Mouse (Mus musculus) neutrophil, adult 59 days (primary cell): Measurements from ENCODE around the gene Lrrc46. TPM values are rescaled to one million over a fixed set of nuclear protein-coding genes. Genes with fewer than 3 reads are reported as not detected.

Experiments
- total RNA-seq, 2 experiments: library from RNA; stranded (reverse); gene quantifications; 1 replicate in 1 of 2; 2 replicates in 1 of 2; pipeline ENCODE4 v1.2.4; 2023

Gene Lrrc46
- total RNA-seq, result under 1 TPM; 0.27 to 0.57 TPM

DNA sequence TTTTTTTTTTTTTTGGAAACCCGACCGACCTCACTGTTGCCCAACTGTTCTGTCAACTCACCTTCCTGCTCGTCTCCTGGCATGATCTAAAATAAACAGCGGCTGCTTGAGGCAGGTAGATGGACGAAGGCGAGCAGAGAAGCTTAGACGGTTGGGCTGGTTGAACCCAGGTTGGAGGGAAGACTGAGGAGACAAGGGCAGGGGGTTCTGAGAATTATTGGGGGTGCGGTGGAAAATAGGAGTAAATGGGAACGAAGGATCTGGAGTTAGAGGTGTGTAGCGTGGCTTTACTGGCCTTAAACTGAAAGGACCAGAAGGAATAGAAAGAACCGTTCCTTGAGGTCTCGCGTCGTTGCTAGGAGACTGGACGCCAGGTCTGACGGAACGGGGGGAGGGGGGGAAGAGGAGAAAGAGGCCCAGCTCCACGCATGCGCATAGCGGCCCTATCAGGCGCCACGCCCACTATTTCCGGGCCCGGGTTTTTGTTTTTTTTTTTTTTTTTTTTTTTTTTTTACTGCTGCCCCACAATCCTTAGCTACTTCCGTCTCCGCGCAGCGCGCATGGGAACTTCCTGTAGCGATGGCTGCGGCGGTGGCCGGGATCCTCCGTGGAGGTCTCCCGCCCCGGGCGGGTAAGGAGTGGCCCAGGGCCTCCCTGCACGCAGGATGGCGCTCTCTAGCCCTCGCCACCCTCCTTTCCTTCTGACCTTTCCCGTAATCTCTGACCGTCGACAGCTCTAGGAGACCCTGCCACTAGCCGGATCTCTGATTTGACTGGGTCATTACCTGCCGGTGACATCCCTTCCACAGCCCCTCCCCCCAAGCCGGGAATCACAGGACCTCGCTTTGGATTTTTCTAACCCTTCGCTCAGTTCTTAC, at the start of gene Lrrc46, which contains the start of gene Mrpl10:
Gene Lrrc46 (minus strand): TSS at position 386 of the 878 bp plus-strand sequence.
Gene Mrpl10 (plus strand): TSS at position 539 of the 878 bp plus-strand sequence.

DNA sequence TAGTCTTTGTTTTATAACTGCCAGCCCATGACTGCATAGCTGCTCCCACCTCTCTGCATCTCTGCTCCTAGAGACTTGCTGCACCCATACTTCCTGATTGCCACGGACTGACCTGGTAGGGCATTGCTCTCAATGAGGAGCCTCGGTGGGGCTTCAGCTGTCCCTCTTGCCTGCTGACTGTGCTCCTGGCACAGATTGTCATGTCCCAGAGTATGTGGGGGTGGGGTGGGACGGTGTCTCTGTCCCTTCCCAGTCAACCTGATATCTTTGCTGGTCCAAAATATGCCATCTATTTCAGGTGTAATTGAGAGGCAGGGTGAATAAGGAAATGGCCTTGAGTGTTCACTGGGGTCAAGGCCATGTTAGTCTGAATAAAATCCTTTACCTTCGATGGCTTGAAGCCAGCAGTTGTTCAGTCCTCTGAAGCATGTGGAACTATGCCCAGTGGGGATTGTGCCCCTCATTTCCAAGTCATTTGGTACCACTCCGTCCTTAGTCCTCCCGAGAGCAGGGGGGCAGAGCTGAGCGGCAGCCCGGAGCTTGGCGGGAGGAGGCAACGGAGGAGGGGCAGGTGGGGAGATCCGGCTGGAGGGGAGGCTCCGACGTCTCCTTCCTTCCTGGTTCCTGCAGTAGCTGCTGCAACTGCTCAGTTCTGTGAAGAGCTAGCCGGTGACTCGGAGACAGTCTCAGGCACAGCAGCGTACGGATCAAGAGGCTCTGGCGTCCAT, 9.2 kb upstream of the Lrrc46 start, which contains the start of gene Osbpl7:
Gene Osbpl7 (plus strand): TSS at position 413 of the 728 bp plus-strand sequence.

DNA sequence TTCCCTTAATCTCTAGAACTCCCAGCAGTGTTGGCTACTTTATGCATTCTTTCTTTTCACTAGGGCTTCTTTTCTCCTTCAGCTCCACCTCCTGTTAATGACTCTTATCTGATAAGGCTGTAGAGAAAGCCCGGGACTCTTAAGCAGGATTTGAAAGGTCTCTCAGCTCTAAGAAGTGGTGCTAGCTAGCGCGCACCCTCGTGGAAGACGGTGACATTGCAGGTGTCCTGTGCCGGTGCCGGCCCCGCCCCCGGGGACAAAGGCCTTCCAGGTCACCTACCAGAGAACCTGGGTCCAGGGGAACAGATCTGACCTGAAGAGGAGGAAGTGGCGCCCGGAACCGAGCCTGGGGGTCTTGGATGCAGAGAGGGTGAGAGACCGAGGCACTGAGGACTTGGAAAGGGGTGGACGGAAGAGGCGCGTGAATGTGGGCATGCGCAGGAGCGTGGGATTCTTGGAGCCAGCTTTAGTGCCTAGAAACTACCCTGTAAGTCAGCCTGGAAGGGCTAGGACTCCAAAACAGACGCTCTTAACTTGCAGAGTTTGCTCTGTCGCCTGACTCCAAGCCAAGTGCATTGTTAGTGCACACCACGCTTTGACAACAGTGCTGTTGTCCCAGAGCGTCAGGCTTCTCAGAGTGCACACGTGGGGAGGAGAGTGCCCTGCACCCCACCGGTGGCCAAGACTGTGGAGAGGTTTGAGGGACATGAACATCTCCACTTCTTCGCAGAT, 11.4 kb downstream of the Lrrc46 start, which contains the start of gene Scrn2:
Gene Scrn2 (plus strand): TSS at position 253 of the 732 bp plus-strand sequence.

DNA sequence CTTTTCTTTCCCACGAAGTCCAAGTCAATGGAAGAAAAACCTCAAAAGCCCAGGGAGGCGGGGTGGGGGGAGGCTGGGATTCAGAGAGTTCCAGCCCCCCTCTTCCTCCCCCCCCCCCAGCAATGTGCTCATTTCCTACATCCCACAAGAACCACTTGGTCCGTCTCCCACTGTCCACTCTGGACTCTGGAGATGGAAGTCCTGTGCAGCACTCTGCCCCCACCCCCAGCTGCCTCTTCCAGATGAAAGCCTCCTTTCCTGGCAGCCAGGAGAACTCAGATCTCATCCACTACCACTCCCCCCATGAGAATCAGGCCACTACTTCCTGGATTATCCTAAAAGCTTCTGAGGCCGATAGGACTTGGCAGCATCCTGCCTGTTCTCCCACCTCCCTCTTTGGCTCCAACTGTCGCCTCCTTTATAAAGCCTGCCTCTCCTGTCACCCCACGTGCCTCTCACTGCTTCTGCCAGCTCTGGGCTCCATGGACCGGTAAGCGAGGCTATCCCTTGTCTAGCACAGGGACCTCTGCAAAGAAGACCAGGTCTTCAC, 28.0 kb downstream of the Lrrc46 start, which contains the start of gene Sp6:
Gene Sp6 (plus strand): TSS at position 274 of the 550 bp plus-strand sequence.

Other genes starting within 250 kb of the Lrrc46 start
- gene Nfe2l1, start 211.4 kb downstream of the Lrrc46 start, total RNA-seq, result 10 to 100 TPM; 38.8 to 48.5 TPM
- gene Copz2, start 191.5 kb downstream of the Lrrc46 start, total RNA-seq, result under 1 TPM; 0.49 to 0.91 TPM
- 10 to 100 TPM; 33.4 to 50.9 TPM for gene Cdk5rap3, start 124.9 kb downstream of the Lrrc46 start, total RNA-seq
- under 1 TPM in 1 of 2 experiments, not detected in 1; 0.24 TPM for gene Prr15l, start 113.3 kb downstream of the Lrrc46 start, total RNA-seq
- gene Pnpo, start 97.4 kb downstream of the Lrrc46 start, total RNA-seq, result 10 to 100 TPM; 13.4 to 15.7 TPM
- gene Sp2, start 58.4 kb downstream of the Lrrc46 start, total RNA-seq, result 10 to 100 TPM; 31.3 to 40.5 TPM
- gene Sp6, start 28.0 kb downstream of the Lrrc46 start, total RNA-seq, result not detected
- 1 to 10 TPM; 1.9 to 2.3 TPM for gene Scrn2, start 11.5 kb downstream of the Lrrc46 start, total RNA-seq
- gene Mrpl10, start 153 bp upstream of the Lrrc46 start, total RNA-seq, result 10 to 100 TPM; 39.9 to 44.8 TPM
- 10 to 100 TPM; 20.9 to 21.4 TPM for gene Osbpl7, start 9.2 kb upstream of the Lrrc46 start, total RNA-seq
- under 1 TPM in 1 of 2 experiments, not detected in 1; 0.13 TPM for gene Tbx21, start 73.9 kb upstream of the Lrrc46 start, total RNA-seq
- 10 to 100 TPM; 34.7 to 51.1 TPM for gene Tbkbp1, start 110.1 kb upstream of the Lrrc46 start, total RNA-seq
- gene Kpnb1, start 146.5 kb upstream of the Lrrc46 start, total RNA-seq, result 100 to 1,000 TPM in 1 of 2 experiments, 10 to 100 TPM in 1; 95.5 to 111 TPM
- gene Npepps, start 239.2 kb upstream of the Lrrc46 start, total RNA-seq, result 100 to 1,000 TPM; 140 to 168 TPM